Mouse (Mus musculus): ENCODE measurements at regions not wholly inside any gene's neighbourhood (a gene's known extent, or its start where the extent isn't known, plus 50 kb on each side); places are given as distances from the start of the nearest gene placed in this dataset.

DNA sequence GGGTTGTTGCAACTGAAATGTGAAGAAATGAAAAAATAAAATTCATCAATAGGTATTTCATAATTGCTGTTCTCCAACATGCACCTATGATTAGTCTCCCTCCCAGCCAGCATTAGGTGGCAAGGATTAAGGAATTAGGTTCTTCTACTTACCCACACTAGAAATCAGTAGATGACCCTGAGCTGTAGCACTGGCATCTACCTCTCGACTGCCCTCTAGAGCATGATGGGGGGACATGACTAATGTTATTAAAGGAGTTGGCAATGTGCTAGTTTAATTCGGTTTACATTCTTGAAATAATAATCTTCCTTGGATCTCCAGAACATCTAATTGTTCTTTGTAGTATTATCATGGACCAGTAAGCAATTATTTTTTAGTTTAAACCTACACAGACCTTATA is 370.9 kb downstream of the Dcdc2c start:
- H3K36me3 ChIP-seq (ENCODE audit: control insufficient read depth, insufficient read depth, low read length), result no peaks in the 10 kb centered on the region
- H3K27ac ChIP-seq (ENCODE audit: control insufficient read depth, insufficient read depth, low read depth, low read length), result no peak overlapping the region
- H3K4me3 ChIP-seq (ENCODE audit: control insufficient read depth, low read depth, low read length), result no peak overlapping the region
- no peak for TF ChIP-seq POLR2A (IDR thresholded peaks at IDR 0.05; ENCODE audit: control insufficient read depth, low read depth, low read length)
- no peak for TF ChIP-seq CTCF (IDR thresholded peaks at IDR 0.05; ENCODE audit: control insufficient read depth, insufficient read depth, insufficient replicate concordance, low read depth, low read length)
- H3K27me3 ChIP-seq (ENCODE audit: control insufficient read depth, insufficient read depth, low read length), result no peaks in the 10 kb centered on the region
- no peaks in the 10 kb centered on the region for H3K4me1 ChIP-seq (ENCODE audit: control insufficient read depth, insufficient read depth, low read length)

DNA sequence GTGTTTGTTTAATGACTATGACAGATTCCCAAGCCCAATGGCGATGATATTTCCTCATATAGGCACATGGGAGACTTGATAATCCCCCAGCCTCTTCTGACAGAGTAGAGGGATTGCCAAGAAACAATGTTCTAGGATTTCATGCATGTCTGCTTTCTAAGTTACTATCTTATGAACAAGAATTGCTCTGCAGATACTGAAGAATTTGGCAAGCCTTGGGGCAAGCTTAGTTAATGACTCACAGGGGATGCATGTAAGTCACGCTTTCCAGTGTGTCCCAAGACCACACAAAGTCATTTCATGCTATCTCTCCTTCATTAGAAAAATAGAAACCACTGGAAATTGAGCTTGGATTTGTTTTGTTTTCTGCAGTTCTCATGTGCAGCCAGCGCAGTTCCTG is 376.2 kb downstream of the Dcdc2c start:
- H3K27ac ChIP-seq (ENCODE audit: control insufficient read depth, insufficient read depth, low read depth, low read length), result no peak overlapping the region
- no peak overlapping the region for H3K4me3 ChIP-seq (ENCODE audit: control insufficient read depth, low read depth, low read length)
- H3K36me3 ChIP-seq (ENCODE audit: control insufficient read depth, insufficient read depth, low read length), result no peaks in the 10 kb centered on the region
- TF ChIP-seq POLR2A (IDR thresholded peaks at IDR 0.05; ENCODE audit: control insufficient read depth, low read depth, low read length) (no peak), CTCF (IDR thresholded peaks at IDR 0.05; ENCODE audit: control insufficient read depth, insufficient read depth, insufficient replicate concordance, low read depth, low read length) (no peak)
- H3K27me3 ChIP-seq (ENCODE audit: control insufficient read depth, insufficient read depth, low read length), result no peaks in the 10 kb centered on the region
- no peaks in the 10 kb centered on the region for H3K4me1 ChIP-seq (ENCODE audit: control insufficient read depth, insufficient read depth, low read length)

- H3K27me3 ChIP-seq (ENCODE audit: control insufficient read depth, insufficient read depth, low read length), result no peaks in the 10 kb centered on the region
- H3K4me1 ChIP-seq (ENCODE audit: control insufficient read depth, insufficient read depth, low read length), result no peaks in the 10 kb centered on the region
- H3K4me3 ChIP-seq (ENCODE audit: control insufficient read depth, low read depth, low read length), result no peak overlapping the region
- no peak overlapping the region for H3K27ac ChIP-seq (ENCODE audit: control insufficient read depth, insufficient read depth, low read depth, low read length)
- H3K36me3 ChIP-seq (ENCODE audit: control insufficient read depth, insufficient read depth, low read length), result no peaks in the 10 kb centered on the region
- TF ChIP-seq POLR2A (IDR thresholded peaks at IDR 0.05; ENCODE audit: control insufficient read depth, low read depth, low read length), result no peak
- no peak for TF ChIP-seq CTCF (IDR thresholded peaks at IDR 0.05; ENCODE audit: control insufficient read depth, insufficient read depth, insufficient replicate concordance, low read depth, low read length)
Observed at GRCm38 (mm10) chr12:28174078-28174477, 378.1 kb downstream of the Dcdc2c start.

DNA sequence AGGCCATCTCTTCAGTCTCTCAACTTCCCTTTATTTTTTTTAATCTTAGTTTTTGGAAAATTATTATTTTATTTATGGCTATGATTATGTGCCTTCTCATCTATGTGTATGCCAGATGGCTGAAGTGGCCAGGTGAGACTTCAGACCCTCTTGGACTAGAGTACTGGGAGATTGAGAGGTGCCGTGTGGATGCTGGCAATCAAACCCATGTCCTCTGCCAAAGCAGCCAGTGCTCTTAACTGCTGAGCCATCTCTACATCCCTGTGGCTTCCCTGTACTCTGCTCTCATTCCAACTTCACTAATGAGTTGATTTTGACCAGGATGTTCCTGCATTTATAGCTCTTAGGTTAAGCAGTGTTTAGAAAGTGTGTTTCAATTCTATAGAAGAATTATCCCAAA is 393.4 kb downstream of the Dcdc2c start:
- Histone ChIP-seq H3K4me1 (ENCODE audit: control insufficient read depth, insufficient read depth, low read length) (no peaks in the 10 kb centered on the region), H3K4me3 (ENCODE audit: control insufficient read depth, low read depth, low read length) (no peak overlapping the region)

DNA sequence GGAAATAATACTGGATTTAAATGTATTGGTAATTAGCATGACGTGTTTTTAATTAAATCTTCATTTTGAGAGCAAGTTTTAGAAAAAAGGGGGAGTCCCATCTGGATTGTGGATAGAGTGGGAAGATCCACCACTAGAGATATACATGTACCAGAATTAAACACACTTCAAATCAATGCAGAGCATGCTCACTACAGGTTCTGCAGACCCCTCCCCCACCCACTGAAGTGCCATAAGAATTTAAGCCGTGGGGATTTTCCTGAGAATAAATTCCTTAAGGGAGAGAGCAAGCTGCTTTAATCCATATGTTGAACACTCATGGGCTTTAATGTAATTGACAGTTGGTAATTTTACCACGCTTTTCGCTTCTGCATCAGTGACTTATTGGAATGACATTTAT is 401.4 kb downstream of the Dcdc2c start:
- TF ChIP-seq CTCF (IDR thresholded peaks at IDR 0.05; ENCODE audit: control insufficient read depth, insufficient read depth, insufficient replicate concordance, low read depth, low read length), result no peak
- no peak for TF ChIP-seq POLR2A (IDR thresholded peaks at IDR 0.05; ENCODE audit: control insufficient read depth, low read depth, low read length)
- Histone ChIP-seq H3K36me3 (ENCODE audit: control insufficient read depth, insufficient read depth, low read length) (no peaks in the 10 kb centered on the region), H3K27me3 (ENCODE audit: control insufficient read depth, insufficient read depth, low read length) (no peaks in the 10 kb centered on the region), H3K27ac (ENCODE audit: control insufficient read depth, insufficient read depth, low read depth, low read length) (no peak overlapping the region), H3K4me1 (ENCODE audit: control insufficient read depth, insufficient read depth, low read length) (no peaks in the 10 kb centered on the region), H3K4me3 (ENCODE audit: control insufficient read depth, low read depth, low read length) (no peak overlapping the region)

More for the DNA sequence above, 393.4 kb downstream of the Dcdc2c start:
- TF ChIP-seq POLR2A (IDR thresholded peaks at IDR 0.05; ENCODE audit: control insufficient read depth, low read depth, low read length), result no peak
- Histone ChIP-seq H3K27me3 (ENCODE audit: control insufficient read depth, insufficient read depth, low read length) (no peaks in the 10 kb centered on the region), H3K36me3 (ENCODE audit: control insufficient read depth, insufficient read depth, low read length) (no peaks in the 10 kb centered on the region), H3K27ac (ENCODE audit: control insufficient read depth, insufficient read depth, low read depth, low read length) (no peak overlapping the region)

GRCm38 (mm10) chr12:28135810-28136592 is 416.2 kb downstream of the Dcdc2c start:
- H3K4me3 ChIP-seq (ENCODE audit: control insufficient read depth, low read depth, low read length), result no peak overlapping the region
- no peaks in the 10 kb centered on the region for H3K27me3 ChIP-seq (ENCODE audit: control insufficient read depth, insufficient read depth, low read length)
- H3K36me3 ChIP-seq (ENCODE audit: control insufficient read depth, insufficient read depth, low read length), result no peaks in the 10 kb centered on the region
- no peak overlapping the region for H3K27ac ChIP-seq (ENCODE audit: control insufficient read depth, insufficient read depth, low read depth, low read length)
- H3K4me1 ChIP-seq (ENCODE audit: control insufficient read depth, insufficient read depth, low read length), result no peaks in the 10 kb centered on the region
- TF ChIP-seq POLR2A (IDR thresholded peaks at IDR 0.05; ENCODE audit: control insufficient read depth, low read depth, low read length) (no peak), CTCF (IDR thresholded peaks at IDR 0.05; ENCODE audit: control insufficient read depth, insufficient read depth, insufficient replicate concordance, low read depth, low read length) (no peak)

- H3K27ac ChIP-seq (ENCODE audit: control insufficient read depth, insufficient read depth, low read depth, low read length), result no peak overlapping the region
- H3K27me3 ChIP-seq (ENCODE audit: control insufficient read depth, insufficient read depth, low read length), result no peaks in the 10 kb centered on the region
- no peaks in the 10 kb centered on the region for H3K36me3 ChIP-seq (ENCODE audit: control insufficient read depth, insufficient read depth, low read length)
- TF ChIP-seq POLR2A (IDR thresholded peaks at IDR 0.05; ENCODE audit: control insufficient read depth, low read depth, low read length) (no peak), CTCF (IDR thresholded peaks at IDR 0.05; ENCODE audit: control insufficient read depth, insufficient read depth, insufficient replicate concordance, low read depth, low read length) (no peak)
- H3K4me3 ChIP-seq (ENCODE audit: control insufficient read depth, low read depth, low read length), result no peak overlapping the region
- H3K4me1 ChIP-seq (ENCODE audit: control insufficient read depth, insufficient read depth, low read length), result no peaks in the 10 kb centered on the region
Observed at GRCm38 (mm10) chr12:28122766-28123165, 429.4 kb downstream of the Dcdc2c start.

Measured in testis, adult 2 months (tissue).